Mouse (Mus musculus) bone marrow macrophage, adult 2 months (primary cell): ENCODE results near the gene Relt. TPM values are rescaled to one million over a fixed set of nuclear protein-coding genes. Genes with fewer than 3 reads are reported as not detected.

Experiments used
- H3K27ac ChIP-seq: 2 replicates; pipeline ENCODE4 v1.5.1; 2012; ENCODE audit warnings: low read depth, low read length; ENCODE audit not compliant: insufficient read depth
- H3K4me1 ChIP-seq: 2 replicates; pipeline ENCODE4 v1.6.1; 2012; ENCODE audit warnings: low read length; ENCODE audit not compliant: control insufficient read depth, insufficient read depth
- H3K4me3 ChIP-seq: 2 replicates; pipeline ENCODE4 v1.5.1; 2012; ENCODE audit warnings: mild to moderate bottlenecking, low read length, moderate library complexity; ENCODE audit not compliant: insufficient read depth
- CTCF ChIP-seq: IDR thresholded peaks from 2 replicates; pipeline ENCODE4 v1.5.1; 2012; ENCODE audit warnings: low read depth, mild to moderate bottlenecking, low read length, moderate library complexity
- POLR2A ChIP-seq: IDR thresholded peaks from 2 replicates; pipeline ENCODE4 v1.6.1; 2012; ENCODE audit warnings: mild to moderate bottlenecking, low read depth, low read length, borderline replicate concordance
- polyA plus RNA-seq: library from polyadenylated mRNA; stranded (reverse); fragments of >200 nt; gene quantifications from 2 replicates; pipeline ENCODE4 v1.2.4, GENCODE M21; 2012; ENCODE audit not compliant: missing spikeins, insufficient read depth, insufficient read length

The Relt gene
- polyA plus RNA-seq, 1 experiment: 6.3 TPM

DNA sequence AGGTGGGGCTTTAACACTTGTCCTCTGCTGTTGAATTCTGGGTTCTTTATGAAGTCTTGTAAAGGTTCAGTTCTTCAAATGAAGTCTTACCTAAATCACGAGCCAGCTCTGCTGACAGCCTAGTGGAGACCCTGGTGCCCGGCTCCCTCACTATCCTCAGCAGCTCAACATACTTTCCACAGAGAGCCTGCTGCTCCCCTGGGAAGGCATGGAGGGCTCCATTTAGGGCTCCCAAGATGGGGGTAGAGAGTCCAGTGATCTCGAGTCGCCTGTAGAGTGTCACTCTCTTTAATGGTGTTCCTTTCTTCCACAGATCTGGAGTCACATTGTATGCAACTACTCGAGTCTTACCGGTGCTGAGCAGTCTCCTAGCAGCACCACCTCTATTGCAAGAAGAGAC lies 27.5 kb downstream of the Relt start:
- no peak overlapping the region for H3K27ac ChIP-seq
- peaks cover 5% of the 10 kb centered on the region; the same call in 1 of the 2 replicates for H3K4me1 ChIP-seq
- H3K4me3 ChIP-seq: no peak overlapping the region
- TF ChIP-seq POLR2A: no peak
- no peak for TF ChIP-seq CTCF

DNA sequence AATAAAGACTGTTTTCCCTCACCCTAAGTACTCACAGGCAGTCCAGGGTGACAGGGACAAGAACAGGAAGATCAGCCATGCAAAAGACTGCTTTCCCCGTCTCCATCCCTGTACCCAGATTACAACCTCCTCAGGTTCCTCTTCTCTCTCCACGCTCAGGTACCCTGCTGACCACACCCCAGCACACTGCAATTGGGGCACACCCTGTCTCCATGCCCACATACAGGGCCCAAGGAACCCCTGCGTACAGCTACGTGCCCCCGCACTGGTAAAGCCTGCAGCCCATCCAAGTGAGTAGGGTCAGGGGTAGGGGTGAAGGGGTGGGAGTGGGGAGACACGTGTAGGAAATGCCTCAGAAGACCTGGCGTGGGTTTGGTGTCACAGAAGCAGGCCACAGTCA lies 28.1 kb downstream of the Relt start:
- peaks cover 4% of the 10 kb centered on the region; the same call in 1 of the 2 replicates for H3K4me1 ChIP-seq
- TF ChIP-seq CTCF: no peak
- no peak for TF ChIP-seq POLR2A

DNA sequence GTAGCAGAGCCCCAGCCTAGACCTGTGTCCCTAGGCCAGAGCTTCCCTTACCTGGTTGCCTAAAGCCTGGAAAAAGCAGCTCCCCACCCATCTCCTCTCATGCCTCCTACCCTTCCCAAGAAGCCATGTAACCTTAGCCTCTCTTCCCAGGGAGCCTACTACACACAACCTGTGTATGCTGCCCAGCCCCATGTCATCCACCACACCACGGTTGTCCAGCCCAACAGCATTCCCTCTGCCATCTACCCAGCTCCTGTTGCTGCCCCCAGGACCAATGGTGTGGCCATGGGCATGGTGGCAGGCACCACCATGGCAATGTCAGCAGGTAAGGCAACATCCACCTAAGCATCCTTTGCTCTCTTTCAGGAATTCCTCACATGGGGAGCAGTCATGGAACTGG lies 29.4 kb downstream of the Relt start:
- no peak for TF ChIP-seq CTCF
- TF ChIP-seq POLR2A: no peak
- H3K4me3 ChIP-seq: no peak overlapping the region

More for the DNA sequence above, 28.1 kb downstream of the Relt start:
- Histone ChIP-seq H3K27ac (no peak overlapping the region), H3K4me3 (no peak overlapping the region)

DNA sequence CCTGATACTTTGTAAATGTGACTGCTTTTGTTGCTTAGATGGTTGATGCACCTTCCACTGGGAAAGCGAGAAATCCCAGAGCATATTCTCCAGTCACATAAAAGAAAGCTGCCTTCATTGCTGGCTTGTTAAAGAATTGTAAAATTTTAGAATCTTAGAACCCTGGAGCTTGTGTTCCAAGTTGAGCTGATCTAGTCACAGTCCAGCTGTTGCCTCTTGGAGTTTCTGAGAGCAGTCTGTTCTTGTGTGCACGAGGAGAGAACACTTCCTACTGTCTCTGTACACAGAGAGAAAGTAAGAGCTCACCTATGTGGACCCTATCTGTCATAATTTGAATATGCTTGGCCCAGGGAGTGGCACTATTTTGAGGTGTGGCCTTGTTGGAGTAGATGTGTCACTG lies 34.7 kb downstream of the Relt start:
- H3K27ac ChIP-seq: no peak overlapping the region
- TF ChIP-seq CTCF (no peak), POLR2A (no peak)
- no peak overlapping the region for H3K4me3 ChIP-seq
- no peaks in the 10 kb centered on the region for H3K4me1 ChIP-seq

More for the DNA sequence above, 29.4 kb downstream of the Relt start:
- Histone ChIP-seq H3K4me1 (no peaks in the 10 kb centered on the region), H3K27ac (no peak overlapping the region)

DNA sequence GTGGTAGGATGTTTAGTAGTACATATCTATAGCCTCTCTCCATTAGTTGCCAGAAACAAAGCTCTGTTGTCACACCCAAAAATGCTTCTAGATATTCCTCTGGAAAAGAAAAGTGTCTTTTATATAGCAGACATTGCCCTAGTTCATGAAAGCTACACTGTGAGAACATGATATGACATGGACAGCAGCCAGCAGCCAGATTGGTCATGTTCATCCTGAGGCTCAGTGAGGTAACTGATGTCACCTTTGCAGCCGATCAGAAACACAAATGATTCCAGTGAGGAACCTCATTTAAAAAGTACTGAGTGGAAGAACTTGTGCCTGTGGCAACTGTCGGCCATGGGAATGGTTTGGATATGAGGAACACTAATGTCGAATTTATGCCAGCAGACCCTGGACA lies 38.6 kb downstream of the Relt start:
- Histone ChIP-seq H3K4me3 (no peak overlapping the region), H3K4me1 (no peaks in the 10 kb centered on the region), H3K27ac (no peak overlapping the region)
- TF ChIP-seq POLR2A (no peak), CTCF (no peak)

DNA sequence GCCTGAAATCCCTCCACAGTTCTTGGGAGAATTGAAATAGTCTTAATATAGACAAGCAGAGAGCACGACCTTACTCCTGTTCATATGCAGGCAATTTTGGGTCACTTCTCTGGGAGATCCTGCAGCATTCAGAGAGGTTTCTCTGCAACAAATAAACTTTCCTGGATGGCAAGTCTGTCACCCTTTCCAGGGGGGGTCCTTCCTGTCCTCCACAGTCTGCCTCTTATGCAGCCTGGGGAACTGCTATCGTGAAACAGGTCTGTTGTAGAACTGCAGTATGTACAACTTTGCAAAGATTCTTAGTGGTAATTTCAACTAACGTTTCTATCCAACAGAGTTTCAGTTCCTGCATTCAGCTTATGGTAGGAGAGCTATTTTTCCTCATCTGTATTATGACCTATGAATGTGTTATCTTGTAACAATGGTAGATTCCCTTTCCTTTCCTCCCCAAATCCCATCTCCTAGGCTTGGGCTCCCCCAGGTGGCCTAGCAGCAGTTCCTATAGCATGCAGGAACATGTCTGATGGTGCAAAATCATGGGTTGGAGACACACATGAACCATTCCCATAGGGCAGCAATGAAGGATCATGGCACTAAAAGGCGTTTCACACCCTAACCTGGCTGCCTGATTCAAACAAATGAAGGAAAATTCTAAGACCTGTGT lies 44.7 kb downstream of the Relt start:
- no peak overlapping the region for H3K27ac ChIP-seq
- peaks cover 22% of the 10 kb centered on the region for H3K4me1 ChIP-seq
- no peak for TF ChIP-seq CTCF
- TF ChIP-seq POLR2A: no peak
- H3K4me3 ChIP-seq: no peak overlapping the region

DNA sequence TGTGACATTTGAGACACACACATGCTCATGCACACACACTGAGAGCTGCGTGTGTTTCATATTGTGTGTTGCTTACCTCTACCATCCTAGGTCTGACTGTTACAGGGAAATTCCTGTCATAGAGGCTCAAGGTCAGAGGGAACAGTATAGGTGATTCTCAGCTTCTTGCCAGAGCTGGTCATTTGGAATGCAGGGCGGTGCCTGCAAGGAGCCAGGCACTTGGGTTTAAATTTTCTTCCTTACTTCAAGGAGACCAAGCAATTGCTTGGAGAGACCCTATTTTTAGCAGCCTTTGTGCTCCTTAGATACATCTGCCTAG lies 45.8 kb downstream of the Relt start:
- H3K27ac ChIP-seq: no peak overlapping the region
- peaks cover 22% of the 10 kb centered on the region for H3K4me1 ChIP-seq
- TF ChIP-seq CTCF (no peak), POLR2A (no peak)
- H3K4me3 ChIP-seq: no peak overlapping the region

DNA sequence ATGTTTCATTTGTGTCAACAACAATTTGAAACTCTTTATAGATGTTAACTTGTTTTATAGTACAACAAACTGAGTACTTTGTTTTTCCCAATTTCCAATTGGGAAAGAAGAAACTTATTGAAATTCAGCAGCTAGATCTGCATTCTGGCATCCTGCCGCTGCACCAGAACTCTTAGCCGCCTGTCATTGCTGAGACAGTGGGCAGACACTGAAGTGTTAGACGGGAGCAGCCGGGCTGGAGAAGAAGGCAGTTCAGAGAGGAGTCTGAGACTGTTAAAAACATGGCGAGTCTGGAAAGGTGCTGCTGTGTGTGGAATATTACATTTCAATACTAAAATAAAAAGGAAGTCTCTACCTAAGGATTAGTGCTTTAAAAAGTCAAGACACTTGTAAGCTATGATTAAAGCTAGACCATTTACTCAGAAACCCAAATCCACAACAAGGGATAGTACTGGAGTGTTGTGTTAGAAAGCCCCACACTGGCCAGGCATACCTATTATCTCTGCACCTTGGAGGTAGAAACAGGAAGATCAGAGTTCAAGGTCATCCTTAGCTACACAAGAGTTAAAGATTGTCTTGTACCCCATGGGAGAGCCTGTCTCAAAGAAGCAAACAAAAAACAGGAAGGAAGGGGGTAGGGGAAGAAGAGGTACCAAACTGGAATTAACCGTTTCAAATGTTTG lies 46.3 kb downstream of the Relt start:
- Histone ChIP-seq H3K27ac (no peak overlapping the region), H3K4me1 (peaks cover 22% of the 10 kb centered on the region), H3K4me3 (no peak overlapping the region)
- TF ChIP-seq POLR2A (no peak), CTCF (no peak)

DNA sequence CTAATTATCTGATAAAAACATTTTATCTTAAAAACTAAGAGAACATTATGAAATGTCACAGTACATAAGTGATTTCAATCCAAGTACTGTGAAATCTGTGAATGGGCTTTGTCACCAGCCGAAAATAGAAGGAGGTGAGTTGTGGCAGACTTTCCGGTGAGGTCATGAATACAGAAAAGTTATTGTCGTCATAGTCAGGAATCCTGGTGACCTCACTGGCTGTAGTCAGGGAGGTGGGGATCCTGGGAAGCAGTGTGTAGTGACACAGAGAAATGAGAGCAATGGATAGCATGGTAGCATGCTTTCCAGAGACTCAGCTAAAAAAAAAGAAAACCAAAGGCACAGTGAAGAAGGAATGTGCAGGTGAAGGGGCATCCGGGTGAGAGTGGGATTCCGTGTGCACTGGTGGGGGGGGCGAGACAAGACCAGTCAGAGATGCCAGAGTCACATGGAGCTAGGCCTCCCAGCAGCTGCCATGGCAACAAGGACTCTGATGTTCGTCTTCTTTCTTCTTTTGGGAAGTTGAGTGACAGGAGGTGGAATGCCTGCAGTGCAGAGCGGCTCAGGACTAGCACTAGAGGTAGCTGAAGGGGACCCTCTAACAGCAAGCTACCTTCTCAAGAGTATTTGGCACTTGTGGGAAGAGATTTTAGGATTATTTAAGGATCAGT lies 47.2 kb downstream of the Relt start:
- Histone ChIP-seq H3K4me3 (no peak overlapping the region), H3K27ac (no peak overlapping the region), H3K4me1 (peaks cover 22% of the 10 kb centered on the region)
- TF ChIP-seq CTCF: no peak
- TF ChIP-seq POLR2A: no peak

DNA sequence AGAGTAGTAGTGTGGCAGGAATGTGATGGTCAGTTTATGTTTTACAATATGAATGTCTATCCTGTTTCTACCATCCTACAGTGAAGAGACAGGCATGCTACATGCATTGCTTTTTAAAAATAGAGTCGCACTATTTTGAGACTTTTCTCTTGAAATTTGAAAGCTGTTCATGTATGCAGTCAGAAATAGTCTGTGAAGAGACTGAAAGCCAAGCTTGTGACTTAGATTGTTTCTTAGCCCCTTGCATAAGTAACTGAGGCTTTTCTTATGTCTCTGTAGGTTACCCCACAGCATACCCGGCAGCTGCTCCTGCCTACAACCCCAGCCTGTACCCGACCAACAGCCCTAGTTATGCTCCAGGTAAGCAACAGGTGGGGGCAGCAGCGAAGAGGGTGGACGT lies 50.6 kb downstream of the Relt start:
- Histone ChIP-seq H3K27ac (no peak overlapping the region), H3K4me3 (no peak overlapping the region), H3K4me1 (peaks cover 18% of the 10 kb centered on the region)
- TF ChIP-seq POLR2A: no peak
- TF ChIP-seq CTCF: no peak

DNA sequence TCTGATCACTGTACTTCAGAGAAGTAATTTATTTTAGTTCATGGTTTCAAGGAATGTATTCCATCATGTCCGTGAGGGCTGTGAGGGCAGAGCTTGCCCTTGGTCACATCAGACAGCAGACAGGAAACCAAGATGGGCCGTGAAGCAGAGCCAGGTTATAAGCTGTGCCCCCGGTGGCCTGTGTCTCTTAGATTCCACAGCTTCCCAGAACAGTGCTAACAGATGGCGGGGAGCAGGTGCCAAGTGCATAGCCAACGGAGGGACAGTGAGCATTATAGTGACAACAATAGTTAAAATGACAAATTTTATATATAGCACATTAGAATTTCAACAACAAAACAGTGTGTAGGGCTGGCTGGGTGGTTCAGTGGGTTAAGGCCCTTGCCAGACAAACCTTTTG lies 51.3 kb downstream of the Relt start:
- Histone ChIP-seq H3K4me3 (no peak overlapping the region), H3K4me1 (peaks cover 10% of the 10 kb centered on the region), H3K27ac (no peak overlapping the region)
- TF ChIP-seq CTCF (no peak), POLR2A (no peak)
